34 mouse cellular contexts compared by ENCODE assay signal in genomic region chr2:22255600-22255999, GRCm38 (mm10). TPM values are rescaled to one million over a fixed set of nuclear protein-coding genes. Genes with fewer than 3 reads are reported as not detected.
A peak's percentile ranks its signal among the peaks of the same experiment; 100 is the strongest.
DNase-seq lines count a peak whose midpoint lies in the region; ATAC-seq and TF ChIP-seq lines count a peak whose summit lies in the region.
"Had no signal": no experiment of that assay in that cellular context is flagged by ENCODE, and none has a peak within 500 bp of the region (broad histone marks: within the 10 kb centered on the region; RNA-seq: fewer than 3 reads in every experiment).

No protein-coding gene starts in this region.

- no peaks in the 10 kb centered on the region for H3K27me3 ChIP-seq in forebrain, embryonic 12.5 days
- H3K27me3 ChIP-seq in forebrain, embryonic 16.5 days (replicated peaks; ENCODE audit: control insufficient read depth, insufficient read depth, low read length): no peaks in the 10 kb centered on the region
- no peaks in the 10 kb centered on the region for H3K27me3 ChIP-seq in midbrain, embryonic 13.5 days
- no peaks in the 10 kb centered on the region for H3K27me3 ChIP-seq in midbrain, embryonic 16.5 days (ENCODE audit: control insufficient read depth, insufficient read depth, low read depth, low read length)
- no peaks in the 10 kb centered on the region for H3K27me3 ChIP-seq in limb, embryonic 10.5 days (ENCODE audit: low read depth, poor library complexity, severe bottlenecking)
- H3K27me3 ChIP-seq: CH12.LX; embryonic facial prominence, embryonic 13.5 days; heart, embryonic 12.5 days; heart, embryonic 15.5 days; Patski had no signal

- ATAC-seq in forebrain, embryonic 12.5 days (ENCODE audit: low FRiP score): peak; percentile 54; the same call in 1 of the 2 replicates
- no peak for ATAC-seq in forebrain, embryonic 16.5 days
- peak; percentile 65; the same call in 1 of the 2 replicates for ATAC-seq in midbrain, embryonic 13.5 days
- no peak for ATAC-seq in midbrain, embryonic 16.5 days
- ATAC-seq: hindbrain, postnatal 0 days; inflammation-experienced regulatory T-cells, adult 6 months; intestine, embryonic 16.5 days; Patski had no signal

- H3K9me3 ChIP-seq in forebrain, embryonic 12.5 days: no peaks in the 10 kb centered on the region
- H3K9me3 ChIP-seq in forebrain, embryonic 16.5 days (ENCODE audit: control insufficient read depth, low read length): no peaks in the 10 kb centered on the region
- no peaks in the 10 kb centered on the region for H3K9me3 ChIP-seq in midbrain, embryonic 13.5 days
- no peaks in the 10 kb centered on the region for H3K9me3 ChIP-seq in midbrain, embryonic 16.5 days (replicated peaks; ENCODE audit: control insufficient read depth, low read length, poor library complexity, severe bottlenecking)
- no peaks in the 10 kb centered on the region for H3K9me3 ChIP-seq in limb, embryonic 10.5 days (replicated peaks)
- H3K9me3 ChIP-seq: embryonic facial prominence, embryonic 10.5 days; embryonic facial prominence, embryonic 13.5 days; G1E; heart, embryonic 12.5 days; heart, embryonic 15.5 days had no signal

- TF ChIP-seq CTCF in brain, embryonic 14.5 days (IDR thresholded peaks at IDR 0.05; ENCODE audit: borderline replicate concordance, extremely low read depth, insufficient read depth, insufficient read length): no peak

- H3K4me2 ChIP-seq in forebrain, embryonic 12.5 days: no peak overlapping the region
- H3K4me2 ChIP-seq in forebrain, embryonic 16.5 days (ENCODE audit: low read length): no peak overlapping the region
- no peak overlapping the region for H3K4me2 ChIP-seq in midbrain, embryonic 13.5 days (replicated peaks)
- H3K4me2 ChIP-seq in midbrain, embryonic 16.5 days (ENCODE audit: low read length): no peak overlapping the region
- H3K4me2 ChIP-seq: embryonic facial prominence, embryonic 13.5 days; heart, embryonic 12.5 days; heart, embryonic 15.5 days; hindbrain, embryonic 14.5 days had no signal

- no peak for TF ChIP-seq POLR2A in brain, embryonic 14.5 days (IDR thresholded peaks at IDR 0.05; ENCODE audit: borderline replicate concordance, extremely low read depth, insufficient read depth, insufficient read length, poor library complexity, severe bottlenecking)

- no peak overlapping the region for H3K4me3 ChIP-seq in forebrain, embryonic 12.5 days (replicated peaks)
- H3K4me3 ChIP-seq in forebrain, embryonic 16.5 days (replicated peaks; ENCODE audit: low read length): no peak overlapping the region
- no peak overlapping the region for H3K4me3 ChIP-seq in midbrain, embryonic 13.5 days (replicated peaks)
- no peak overlapping the region for H3K4me3 ChIP-seq in midbrain, embryonic 16.5 days (ENCODE audit: low read depth, low read length)
- no peak overlapping the region for H3K4me3 ChIP-seq in limb, embryonic 10.5 days
- H3K4me3 ChIP-seq: embryonic facial prominence, embryonic 10.5 days; embryonic facial prominence, embryonic 13.5 days; erythroblast, embryonic 14.5 days; gastrocnemius, adult 2 months; heart, embryonic 12.5 days; heart, embryonic 15.5 days had no signal

- no peak overlapping the region for H3K9ac ChIP-seq in forebrain, embryonic 12.5 days
- H3K9ac ChIP-seq in forebrain, embryonic 16.5 days (replicated peaks; ENCODE audit: low read depth, low read length): no peak overlapping the region
- H3K9ac ChIP-seq in midbrain, embryonic 13.5 days (replicated peaks): no peak overlapping the region
- H3K9ac ChIP-seq in midbrain, embryonic 16.5 days (ENCODE audit: low read depth, low read length): no peak overlapping the region
- H3K9ac ChIP-seq: embryonic facial prominence, embryonic 13.5 days; heart, embryonic 12.5 days; heart, embryonic 15.5 days; hindbrain, embryonic 14.5 days had no signal

- no peaks in the 10 kb centered on the region for H3K36me3 ChIP-seq in forebrain, embryonic 12.5 days (replicated peaks)
- H3K36me3 ChIP-seq in forebrain, embryonic 16.5 days (ENCODE audit: control insufficient read depth, insufficient read depth): no peaks in the 10 kb centered on the region
- H3K36me3 ChIP-seq in midbrain, embryonic 13.5 days: no peaks in the 10 kb centered on the region
- H3K36me3 ChIP-seq in midbrain, embryonic 16.5 days (ENCODE audit: control insufficient read depth, insufficient read depth, low read length): no peaks in the 10 kb centered on the region
- no peaks in the 10 kb centered on the region for H3K36me3 ChIP-seq in limb, embryonic 10.5 days
- H3K36me3 ChIP-seq: embryonic facial prominence, embryonic 10.5 days; embryonic facial prominence, embryonic 13.5 days; G1E; heart, embryonic 12.5 days; heart, embryonic 15.5 days had no signal

- H3K4me1 ChIP-seq in forebrain, embryonic 12.5 days: no peaks in the 10 kb centered on the region
- no peaks in the 10 kb centered on the region; the same call in 1 of the 2 replicates for H3K4me1 ChIP-seq in forebrain, embryonic 16.5 days (replicated peaks; ENCODE audit: control insufficient read depth, insufficient read depth, low read length)
- H3K4me1 ChIP-seq in midbrain, embryonic 13.5 days (replicated peaks): no peaks in the 10 kb centered on the region
- peaks cover 2% of the 10 kb centered on the region; the same call in 1 of the 2 replicates for H3K4me1 ChIP-seq in midbrain, embryonic 16.5 days (ENCODE audit: control insufficient read depth, insufficient read depth, low read length)
- H3K4me1 ChIP-seq in limb, embryonic 10.5 days: no peaks in the 10 kb centered on the region
- H3K4me1 ChIP-seq: embryonic facial prominence, embryonic 10.5 days; embryonic facial prominence, embryonic 13.5 days; heart, embryonic 12.5 days; heart, embryonic 15.5 days had no signal

- DNase-seq in brain, embryonic 14.5 days (ENCODE audit: low read depth): peak; percentile 50
- no peak for DNase-seq in limb, embryonic 10.5 days (ENCODE audit: low spot score)
- DNase-seq in natural killer cell, adult 2 months (ENCODE audit: low spot score in 2 of 2): no peak
- DNase-seq: adrenal gland, adult 2 months; adrenal gland, postnatal 14 days; B cell, adult 2 months; cerebellum, adult 11-12 months; cerebellum, adult 8-10 months; cerebellum, postnatal 10 days; cerebellum, postnatal 36 days; embryo, embryonic 11 days; gastrocnemius, adult 2 months; gastrocnemius, postnatal 14 days; heart, adult 18-20 months; heart, postnatal 14 days; heart, postnatal 4 days had no signal

- no peak overlapping the region for H3K27ac ChIP-seq in forebrain, embryonic 12.5 days
- no peak overlapping the region for H3K27ac ChIP-seq in forebrain, embryonic 16.5 days (ENCODE audit: low read length)
- no peak overlapping the region for H3K27ac ChIP-seq in midbrain, embryonic 13.5 days
- H3K27ac ChIP-seq in midbrain, embryonic 16.5 days (ENCODE audit: low read length): no peak overlapping the region
- H3K27ac ChIP-seq in limb, embryonic 10.5 days: no peak overlapping the region
- H3K27ac ChIP-seq: embryonic facial prominence, embryonic 10.5 days; embryonic facial prominence, embryonic 13.5 days; gastrocnemius, adult 2 months; heart, embryonic 15.5 days; hindbrain, embryonic 14.5 days; hindbrain, postnatal 0 days had no signal

RNA-seq across cellular contexts. Expression of gene Myo3a, which starts 28.3 kb away (rescaled TPM):
- polyA plus RNA-seq in forebrain, embryonic 12.5 days (2016; fragmentation: Nextera tagmentation; extraction: Ambion mirVana): 0.15 and 0.17 TPM in 2 replicates
- polyA plus RNA-seq in forebrain, embryonic 16.5 days (2015; fragmentation: Nextera tagmentation; extraction: Ambion mirVana): 0.05 and 0.22 TPM in 2 replicates
- 0.09 and 0.10 TPM in 2 replicates for polyA plus RNA-seq in midbrain, embryonic 13.5 days (2015; fragmentation: Nextera tagmentation; extraction: Ambion mirVana)
- polyA plus RNA-seq in midbrain, embryonic 16.5 days (2015; fragmentation: Nextera tagmentation; extraction: Ambion mirVana): not detected in 2 replicates
- polyA plus RNA-seq in brain, embryonic 14.5 days (2012; rRNA removed): 0.05 and 0.08 TPM in 2 replicates
- not detected in 2 replicates for polyA plus RNA-seq in limb, embryonic 10.5 days (2016; fragmentation: Nextera tagmentation; extraction: Ambion mirVana)
- polyA plus RNA-seq: adrenal gland, adult 2 months; embryonic facial prominence, embryonic 13.5 days; erythroblast, embryonic 14.5 days; frontal cortex, adult 2 months; G1E; heart, embryonic 12.5 days; heart, embryonic 15.5 days; hindbrain, embryonic 11.5 days; hindbrain, embryonic 14.5 days; inflammation-experienced regulatory T-cells, adult 6 months; intestine, embryonic 16.5 days; Patski had no signal

Comparison
In these comparisons a context has a peak if more than half of its experiments do, and no peak if none do; other contexts are left out.
1. ATAC-seq: peak in forebrain, embryonic 12.5 days (single experiment) and midbrain, embryonic 13.5 days (single experiment); none in forebrain, embryonic 16.5 days (single experiment) and midbrain, embryonic 16.5 days (single experiment).